Mouse (Mus musculus): ENCODE results near the gene Aff4. TPM values are rescaled to one million over a fixed set of nuclear protein-coding genes. Genes with fewer than 3 reads are reported as not detected.
"Not testable (repeated sequence)": the region's sequence is repeated elsewhere in the genome, so short reads cannot be mapped to it uniquely, and the experiment has no call there.

Aff4 gene
- total and polyA plus RNA-seq, 3 experiments, result 13.7 to 80.0 (median 77.3) TPM

- no peak overlapping the region for H3K4me3 ChIP-seq
- no peaks in the 10 kb centered on the region for H3K79me2 ChIP-seq (replicated peaks; ENCODE audit: control insufficient read depth, insufficient read depth, low read length)
- no peak for TF ChIP-seq CTCF (IDR thresholded peaks at IDR 0.05)
- TF ChIP-seq POLR2A (IDR thresholded peaks at IDR 0.05; ENCODE audit: insufficient read depth, low read depth, low read length), result no peak
- no peak for TF ChIP-seq EP300 (IDR thresholded peaks at IDR 0.05; ENCODE audit: insufficient read depth, low read depth, low read length)
- H3K36me3 ChIP-seq (ENCODE audit: control insufficient read depth, insufficient read depth, low read length), result no peaks in the 10 kb centered on the region
- no peak overlapping the region for H3K27ac ChIP-seq
- no peak overlapping the region for H3K9ac ChIP-seq (ENCODE audit: low read depth, low read length)
- intact Hi-C loops (cut with DNase I), result no loop called here
- no peak for DNase-seq
- H3K4me1 ChIP-seq (ENCODE audit: control insufficient read depth, insufficient read depth, low read length), result no peaks in the 10 kb centered on the region
- WGBS, result 78% methylated on average over 14 of the region's 14 CpGs
- H3K27me3 ChIP-seq (ENCODE audit: control insufficient read depth, insufficient read depth, low read length), result no peaks in the 10 kb centered on the region
Observed at GRCm38 (mm10) chr11:53332076-53332680, 18.5 kb upstream of the Aff4 start.

GRCm38 (mm10) chr11:53335505-53336181, 15.0 kb upstream of the Aff4 start:
- Histone ChIP-seq H3K4me3 (no peak overlapping the region), H3K36me3 (ENCODE audit: control insufficient read depth, insufficient read depth, low read length) (no peaks in the 10 kb centered on the region), H3K27ac (no peak overlapping the region), H3K27me3 (ENCODE audit: control insufficient read depth, insufficient read depth, low read length) (no peaks in the 10 kb centered on the region), H3K4me1 (ENCODE audit: control insufficient read depth, insufficient read depth, low read length) (no peaks in the 10 kb centered on the region), H3K9ac (ENCODE audit: low read depth, low read length) (no peak overlapping the region), H3K79me2 (replicated peaks; ENCODE audit: control insufficient read depth, insufficient read depth, low read length) (no peaks in the 10 kb centered on the region)
- WGBS, result 64% methylated on average over 3 of the region's 3 CpGs
- intact Hi-C loops (cut with DNase I), result no loop called here
- TF ChIP-seq POLR2A (IDR thresholded peaks at IDR 0.05; ENCODE audit: insufficient read depth, low read depth, low read length) (no peak), CTCF (IDR thresholded peaks at IDR 0.05) (no peak), EP300 (IDR thresholded peaks at IDR 0.05; ENCODE audit: insufficient read depth, low read depth, low read length) (no peak)
- no peak for DNase-seq

GRCm38 (mm10) chr11:53336182-53336571, 14.5 kb upstream of the Aff4 start:
- Histone ChIP-seq H3K4me1 (ENCODE audit: control insufficient read depth, insufficient read depth, low read length) (no peaks in the 10 kb centered on the region), H3K9ac (ENCODE audit: low read depth, low read length) (no peak overlapping the region), H3K27me3 (ENCODE audit: control insufficient read depth, insufficient read depth, low read length) (no peaks in the 10 kb centered on the region), H3K36me3 (ENCODE audit: control insufficient read depth, insufficient read depth, low read length) (no peaks in the 10 kb centered on the region), H3K79me2 (replicated peaks; ENCODE audit: control insufficient read depth, insufficient read depth, low read length) (no peaks in the 10 kb centered on the region), H3K4me3 (no peak overlapping the region), H3K27ac (no peak overlapping the region)
- intact Hi-C loops (cut with DNase I), result no loop called here
- TF ChIP-seq POLR2A (IDR thresholded peaks at IDR 0.05; ENCODE audit: insufficient read depth, low read depth, low read length) (no peak), EP300 (IDR thresholded peaks at IDR 0.05; ENCODE audit: insufficient read depth, low read depth, low read length) (no peak), CTCF (IDR thresholded peaks at IDR 0.05) (no peak)
- no peak for DNase-seq

- Histone ChIP-seq H3K9ac (ENCODE audit: low read depth, low read length) (no peak overlapping the region), H3K79me2 (replicated peaks; ENCODE audit: control insufficient read depth, insufficient read depth, low read length) (no peaks in the 10 kb centered on the region), H3K27me3 (ENCODE audit: control insufficient read depth, insufficient read depth, low read length) (no peaks in the 10 kb centered on the region), H3K4me3 (no peak overlapping the region), H3K4me1 (ENCODE audit: control insufficient read depth, insufficient read depth, low read length) (no peaks in the 10 kb centered on the region), H3K36me3 (ENCODE audit: control insufficient read depth, insufficient read depth, low read length) (no peaks in the 10 kb centered on the region), H3K27ac (no peak overlapping the region)
- WGBS, result 85% methylated on average over 1 of the region's 1 CpGs
- TF ChIP-seq POLR2A (IDR thresholded peaks at IDR 0.05; ENCODE audit: insufficient read depth, low read depth, low read length), result no peak
- no peak for TF ChIP-seq CTCF (IDR thresholded peaks at IDR 0.05)
- no peak for TF ChIP-seq EP300 (IDR thresholded peaks at IDR 0.05; ENCODE audit: insufficient read depth, low read depth, low read length)
- intact Hi-C loops (cut with DNase I), result no loop called here
- DNase-seq, result no peak
Observed at GRCm38 (mm10) chr11:53336924-53337323, 13.7 kb upstream of the Aff4 start.

GRCm38 (mm10) chr11:53337684-53338083, 12.9 kb upstream of the Aff4 start:
- DNase-seq, result no peak
- no peaks in the 10 kb centered on the region for H3K27me3 ChIP-seq (ENCODE audit: control insufficient read depth, insufficient read depth, low read length)
- no peaks in the 10 kb centered on the region for H3K4me1 ChIP-seq (ENCODE audit: control insufficient read depth, insufficient read depth, low read length)
- intact Hi-C loops (cut with DNase I), result no loop called here
- no peak overlapping the region for H3K27ac ChIP-seq
- 67% methylated on average over 8 of the region's 8 CpGs for WGBS
- no peaks in the 10 kb centered on the region for H3K36me3 ChIP-seq (ENCODE audit: control insufficient read depth, insufficient read depth, low read length)
- no peak overlapping the region for H3K4me3 ChIP-seq
- no peak overlapping the region for H3K9ac ChIP-seq (ENCODE audit: low read depth, low read length)
- H3K79me2 ChIP-seq (replicated peaks; ENCODE audit: control insufficient read depth, insufficient read depth, low read length), result no peaks in the 10 kb centered on the region
- TF ChIP-seq POLR2A (IDR thresholded peaks at IDR 0.05; ENCODE audit: insufficient read depth, low read depth, low read length) (no peak), CTCF (IDR thresholded peaks at IDR 0.05) (no peak), EP300 (IDR thresholded peaks at IDR 0.05; ENCODE audit: insufficient read depth, low read depth, low read length) (no peak)

GRCm38 (mm10) chr11:53341019-53341418, 9.6 kb upstream of the Aff4 start:
- H3K4me3 ChIP-seq; H3K4me1 ChIP-seq (ENCODE audit: control insufficient read depth, insufficient read depth, low read length); DNase-seq; H3K27ac ChIP-seq; H3K9ac ChIP-seq (ENCODE audit: low read depth, low read length); H3K79me2 ChIP-seq (replicated peaks; ENCODE audit: control insufficient read depth, insufficient read depth, low read length); H3K27me3 ChIP-seq (ENCODE audit: control insufficient read depth, insufficient read depth, low read length); intact Hi-C loops (cut with DNase I); H3K36me3 ChIP-seq (ENCODE audit: control insufficient read depth, insufficient read depth, low read length): not testable (repeated sequence)
- whole genome bisulfite sequencing, result 80% methylated on average over 10 of the region's 10 CpGs

Measured in heart, adult 2 months (tissue).